Mouse (Mus musculus): ENCODE measurements around the gene Sema7a. TPM values are rescaled to one million over a fixed set of nuclear protein-coding genes. Genes with fewer than 3 reads are reported as not detected.
A peak's percentile ranks its signal among the peaks of the same experiment; 100 is the strongest.

Gene Sema7a
- polyA plus RNA-seq, 1 experiment = 1.0 TPM

DNA sequence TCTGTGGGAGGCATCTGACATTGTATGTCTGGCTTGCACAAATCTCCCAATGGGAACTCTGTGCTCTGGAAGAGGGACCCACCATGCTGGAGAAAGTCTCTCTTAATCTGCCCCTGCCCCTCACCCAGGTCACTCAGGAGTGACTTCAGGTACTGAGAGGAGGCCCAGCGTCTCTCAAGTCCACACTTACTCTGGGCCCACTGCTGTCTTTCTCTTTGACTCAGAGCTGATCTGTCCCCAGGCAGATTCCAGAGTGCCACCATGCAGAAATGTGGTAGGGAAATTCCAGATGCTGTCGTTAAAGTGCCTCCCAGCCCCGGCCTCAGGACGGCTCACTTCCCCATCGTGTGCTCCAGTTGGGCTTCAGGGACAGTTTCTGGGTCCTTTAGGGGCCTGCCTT is 34.3 kb downstream of the Sema7a start:
- H3K4me3 ChIP-seq (ENCODE audit: insufficient read depth, low read length) = no peak overlapping the region

DNA sequence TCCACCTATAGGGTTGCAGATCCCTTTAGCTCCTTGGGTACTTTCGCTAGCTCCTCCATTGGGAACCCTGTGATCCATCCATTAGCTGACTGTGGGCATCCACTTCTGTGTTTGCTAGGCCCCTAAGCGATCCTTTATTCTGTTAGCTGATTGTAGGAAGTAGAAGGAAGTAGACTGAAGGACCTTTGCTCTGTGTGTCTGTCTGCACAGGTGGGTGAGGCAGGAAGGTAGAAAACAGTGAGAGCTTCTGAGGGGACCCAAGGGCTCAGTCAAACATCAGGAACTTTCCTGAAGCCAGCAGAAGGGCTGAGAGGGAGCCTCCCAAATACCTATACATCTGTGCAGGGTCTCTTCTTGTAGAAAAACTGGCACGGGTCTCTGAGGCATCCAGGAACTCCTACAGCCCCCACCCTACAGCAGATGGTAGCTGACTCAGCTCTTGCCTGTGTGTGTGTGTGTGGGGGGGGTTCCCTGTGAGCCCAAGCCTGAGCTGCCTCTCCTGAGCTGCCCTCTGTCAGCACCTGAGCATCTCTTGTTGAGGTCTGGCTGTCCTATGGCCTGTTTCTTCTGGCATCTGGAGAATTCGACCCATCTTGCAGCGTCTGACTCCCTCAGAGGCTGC is 35.4 kb downstream of the Sema7a start:
- Histone ChIP-seq H3K4me3 (ENCODE audit: insufficient read depth, low read length) (no peak overlapping the region), H3K4me1 (ENCODE audit: control insufficient read depth, insufficient read depth, low read length) (peaks cover 5% of the 10 kb centered on the region; the same call in 1 of the 2 replicates), H3K27ac (ENCODE audit: insufficient read depth, low read depth, low read length) (no peak overlapping the region)
- TF ChIP-seq CTCF (IDR thresholded peaks at IDR 0.05; ENCODE audit: low read depth, low read length) (no peak), POLR2A (IDR thresholded peaks at IDR 0.05; ENCODE audit: borderline replicate concordance, low read depth, low read length) (no peak)

More for the DNA sequence above, 34.3 kb downstream of the Sema7a start:
- Histone ChIP-seq H3K27ac (ENCODE audit: insufficient read depth, low read depth, low read length) (no peak overlapping the region), H3K4me1 (ENCODE audit: control insufficient read depth, insufficient read depth, low read length) (peaks cover 4% of the 10 kb centered on the region; the same call in 1 of the 2 replicates)
- TF ChIP-seq CTCF (IDR thresholded peaks at IDR 0.05; ENCODE audit: low read depth, low read length) (no peak), POLR2A (IDR thresholded peaks at IDR 0.05; ENCODE audit: borderline replicate concordance, low read depth, low read length) (no peak)

DNA sequence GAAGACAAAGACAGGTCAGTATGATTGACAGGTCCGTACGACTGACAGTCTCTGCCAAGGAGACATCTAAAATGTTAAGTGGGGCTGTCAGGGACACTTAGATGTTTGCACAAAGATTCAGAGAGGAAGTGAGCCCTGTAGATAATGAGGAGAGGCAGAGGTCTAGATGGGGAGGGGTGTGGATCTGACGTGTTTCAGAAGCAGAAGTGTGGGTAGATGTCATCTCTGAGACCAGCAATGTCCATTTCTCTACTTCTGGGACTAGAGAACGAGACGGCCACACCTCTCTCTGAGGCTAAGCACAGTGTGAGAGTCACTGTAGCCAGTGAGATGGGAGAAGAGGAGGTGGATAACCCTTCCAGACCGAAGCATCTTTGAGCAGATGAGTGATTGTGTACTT is 38.1 kb downstream of the Sema7a start:
- no peak overlapping the region for H3K27ac ChIP-seq (ENCODE audit: insufficient read depth, low read depth, low read length)
- TF ChIP-seq CTCF (IDR thresholded peaks at IDR 0.05; ENCODE audit: low read depth, low read length) (no peak), POLR2A (IDR thresholded peaks at IDR 0.05; ENCODE audit: borderline replicate concordance, low read depth, low read length) (no peak)
- peaks cover 6% of the 10 kb centered on the region; the same call in 1 of the 2 replicates for H3K4me1 ChIP-seq (ENCODE audit: control insufficient read depth, insufficient read depth, low read length)
- H3K4me3 ChIP-seq (ENCODE audit: insufficient read depth, low read length) = no peak overlapping the region

DNA sequence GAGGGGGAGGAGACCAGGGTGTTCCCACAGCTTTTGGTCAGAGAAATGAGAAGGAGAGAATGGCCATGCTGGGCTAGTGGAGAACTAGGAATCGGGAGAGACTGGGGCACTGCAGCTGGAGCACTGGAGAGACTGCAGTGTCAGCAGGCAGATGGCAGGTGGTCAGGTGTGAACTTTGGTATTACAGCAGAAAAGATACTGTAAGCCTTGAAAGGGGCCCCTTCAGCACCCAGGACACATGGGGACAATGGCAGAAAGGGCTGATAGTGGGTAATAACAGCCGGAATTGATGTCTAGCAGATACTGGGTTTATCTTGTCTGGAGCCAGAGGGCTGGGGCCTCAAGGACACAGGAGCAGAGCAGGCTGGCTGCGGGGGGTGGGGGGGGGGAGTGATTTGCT is 38.9 kb downstream of the Sema7a start:
- Histone ChIP-seq H3K4me1 (ENCODE audit: control insufficient read depth, insufficient read depth, low read length) (peaks cover 5% of the 10 kb centered on the region; the same call in 1 of the 2 replicates), H3K4me3 (ENCODE audit: insufficient read depth, low read length) (no peak overlapping the region), H3K27ac (ENCODE audit: insufficient read depth, low read depth, low read length) (no peak overlapping the region)
- TF ChIP-seq CTCF (IDR thresholded peaks at IDR 0.05; ENCODE audit: low read depth, low read length) = no peak
- TF ChIP-seq POLR2A (IDR thresholded peaks at IDR 0.05; ENCODE audit: borderline replicate concordance, low read depth, low read length) = no peak

DNA sequence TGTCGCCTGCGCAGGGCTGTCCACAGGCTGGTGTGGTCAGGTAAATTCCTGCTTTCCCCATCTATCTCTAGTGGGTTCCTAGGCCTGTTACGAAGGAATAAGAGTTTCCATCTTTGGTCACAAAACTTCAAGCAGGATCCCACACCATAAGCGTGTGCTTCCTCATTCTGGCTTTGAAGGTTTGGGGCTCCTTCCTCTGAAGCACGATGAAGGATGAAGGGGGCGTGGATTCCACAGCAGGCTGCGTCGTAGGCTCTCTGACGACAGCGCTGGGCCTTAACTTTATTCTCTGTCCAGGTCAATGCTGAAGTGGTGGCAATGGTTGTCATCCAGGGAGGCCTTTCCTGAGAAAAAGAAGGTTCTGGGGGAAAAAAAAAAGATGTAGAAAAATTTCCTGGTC is 40.7 kb downstream of the Sema7a start:
- no peak overlapping the region for H3K4me3 ChIP-seq (ENCODE audit: insufficient read depth, low read length)
- H3K4me1 ChIP-seq (ENCODE audit: control insufficient read depth, insufficient read depth, low read length) = peaks cover 2% of the 10 kb centered on the region; the same call in 1 of the 2 replicates
- H3K27ac ChIP-seq (ENCODE audit: insufficient read depth, low read depth, low read length) = no peak overlapping the region
- no peak for TF ChIP-seq CTCF (IDR thresholded peaks at IDR 0.05; ENCODE audit: low read depth, low read length)
- TF ChIP-seq POLR2A (IDR thresholded peaks at IDR 0.05; ENCODE audit: borderline replicate concordance, low read depth, low read length) = no peak

DNA sequence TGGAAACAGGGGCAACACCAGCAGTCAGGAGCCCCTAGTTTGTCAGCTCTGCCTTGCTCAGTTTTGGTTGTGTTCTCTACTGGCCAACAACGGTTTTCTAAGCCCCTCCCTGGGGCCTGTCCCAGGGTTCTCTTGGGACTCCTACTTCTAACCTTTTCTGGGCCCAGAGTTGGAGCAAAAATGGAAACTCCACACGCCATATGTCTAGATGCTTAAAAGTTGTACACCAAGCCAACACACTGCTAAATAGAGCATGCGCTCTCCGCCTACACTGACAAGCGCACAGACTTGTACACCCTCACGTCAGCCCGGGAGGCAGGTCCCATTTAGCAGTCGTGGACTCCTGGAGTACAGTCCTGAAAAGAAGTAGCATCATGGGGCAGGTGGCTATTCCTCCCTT is 45.4 kb downstream of the Sema7a start:
- H3K4me3 ChIP-seq (ENCODE audit: insufficient read depth, low read length) = no peak overlapping the region

DNA sequence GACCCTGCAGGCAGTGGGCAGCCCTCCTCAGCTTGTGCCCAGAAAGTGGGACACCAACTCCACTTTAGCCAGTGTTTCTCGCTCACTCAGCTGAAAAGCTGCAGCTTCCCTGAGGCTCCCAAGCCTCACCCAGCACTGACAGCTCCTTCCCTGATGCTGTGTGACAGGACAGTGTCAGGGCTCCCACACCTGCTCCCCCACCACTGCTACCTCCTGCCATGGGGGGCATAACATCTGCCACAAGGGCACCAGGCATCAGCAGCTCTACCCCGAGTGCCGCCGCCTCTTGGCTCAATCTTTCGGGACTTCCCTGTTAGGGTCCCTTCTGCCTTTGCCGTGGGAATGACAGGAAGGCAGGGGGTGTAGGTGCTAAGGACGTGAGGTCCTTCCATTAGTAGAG is 46.4 kb downstream of the Sema7a start:
- TF ChIP-seq POLR2A (IDR thresholded peaks at IDR 0.05; ENCODE audit: borderline replicate concordance, low read depth, low read length) (no peak), CTCF (IDR thresholded peaks at IDR 0.05; ENCODE audit: low read depth, low read length) (no peak)
- no peaks in the 10 kb centered on the region for H3K4me1 ChIP-seq (ENCODE audit: control insufficient read depth, insufficient read depth, low read length)
- H3K27ac ChIP-seq (ENCODE audit: insufficient read depth, low read depth, low read length) = no peak overlapping the region
- H3K4me3 ChIP-seq (ENCODE audit: insufficient read depth, low read length) = no peak overlapping the region

More for the DNA sequence above, 45.4 kb downstream of the Sema7a start:
- H3K27ac ChIP-seq (ENCODE audit: insufficient read depth, low read depth, low read length) = no peak overlapping the region
- peaks cover 2% of the 10 kb centered on the region; the same call in 1 of the 2 replicates for H3K4me1 ChIP-seq (ENCODE audit: control insufficient read depth, insufficient read depth, low read length)
- no peak for TF ChIP-seq CTCF (IDR thresholded peaks at IDR 0.05; ENCODE audit: low read depth, low read length)
- no peak for TF ChIP-seq POLR2A (IDR thresholded peaks at IDR 0.05; ENCODE audit: borderline replicate concordance, low read depth, low read length)

DNA sequence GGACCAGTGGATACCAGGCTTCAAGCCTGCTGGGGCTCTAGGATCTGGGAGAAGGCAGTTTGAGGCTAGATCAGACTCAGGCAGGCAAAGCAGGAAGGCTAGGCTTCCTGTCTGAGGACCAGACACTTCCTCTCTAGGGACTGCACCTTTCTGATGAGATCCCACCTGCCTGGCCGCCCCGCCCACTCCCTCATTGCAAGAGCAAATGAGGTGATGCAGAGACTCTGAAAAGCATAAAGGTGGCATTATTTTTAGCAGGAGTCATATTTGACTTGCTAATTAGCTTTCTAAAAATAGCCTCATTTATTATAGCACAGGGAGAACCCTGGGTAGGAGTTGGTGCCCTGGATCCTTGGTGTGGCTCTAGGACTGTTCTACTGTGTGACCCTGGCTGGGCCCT is 48.2 kb downstream of the Sema7a start:
- H3K4me1 ChIP-seq (ENCODE audit: control insufficient read depth, insufficient read depth, low read length) = no peaks in the 10 kb centered on the region
- TF ChIP-seq POLR2A (IDR thresholded peaks at IDR 0.05; ENCODE audit: borderline replicate concordance, low read depth, low read length) (no peak), CTCF (IDR thresholded peaks at IDR 0.05; ENCODE audit: low read depth, low read length) (no peak)
- no peak overlapping the region for H3K27ac ChIP-seq (ENCODE audit: insufficient read depth, low read depth, low read length)
- H3K4me3 ChIP-seq (ENCODE audit: insufficient read depth, low read length) = no peak overlapping the region

DNA sequence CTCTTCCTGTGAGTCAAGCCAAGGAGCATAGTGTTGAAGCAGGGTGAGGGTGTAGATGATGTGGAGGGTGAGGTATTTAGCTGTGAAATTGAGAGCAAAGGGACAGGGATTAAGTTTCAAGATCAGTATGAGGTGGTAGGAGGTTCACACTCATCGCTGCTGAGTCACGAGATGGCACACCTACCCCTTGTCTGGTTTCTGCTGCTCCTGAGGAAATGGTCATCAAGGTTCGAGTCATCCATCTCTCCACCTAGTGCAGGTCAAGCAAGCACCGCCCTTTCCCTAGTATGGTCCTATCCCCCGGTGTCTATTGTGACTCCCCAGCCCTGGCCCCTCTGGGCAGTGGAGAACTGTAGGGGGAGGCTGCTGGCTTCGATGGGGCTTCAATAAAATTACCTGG is 49.4 kb downstream of the Sema7a start:
- Histone ChIP-seq H3K4me1 (ENCODE audit: control insufficient read depth, insufficient read depth, low read length) (no peaks in the 10 kb centered on the region), H3K27ac (ENCODE audit: insufficient read depth, low read depth, low read length) (no peak overlapping the region), H3K4me3 (ENCODE audit: insufficient read depth, low read length) (no peak overlapping the region)
- TF ChIP-seq CTCF (IDR thresholded peaks at IDR 0.05; ENCODE audit: low read depth, low read length) (no peak), POLR2A (IDR thresholded peaks at IDR 0.05; ENCODE audit: borderline replicate concordance, low read depth, low read length) (no peak)

DNA sequence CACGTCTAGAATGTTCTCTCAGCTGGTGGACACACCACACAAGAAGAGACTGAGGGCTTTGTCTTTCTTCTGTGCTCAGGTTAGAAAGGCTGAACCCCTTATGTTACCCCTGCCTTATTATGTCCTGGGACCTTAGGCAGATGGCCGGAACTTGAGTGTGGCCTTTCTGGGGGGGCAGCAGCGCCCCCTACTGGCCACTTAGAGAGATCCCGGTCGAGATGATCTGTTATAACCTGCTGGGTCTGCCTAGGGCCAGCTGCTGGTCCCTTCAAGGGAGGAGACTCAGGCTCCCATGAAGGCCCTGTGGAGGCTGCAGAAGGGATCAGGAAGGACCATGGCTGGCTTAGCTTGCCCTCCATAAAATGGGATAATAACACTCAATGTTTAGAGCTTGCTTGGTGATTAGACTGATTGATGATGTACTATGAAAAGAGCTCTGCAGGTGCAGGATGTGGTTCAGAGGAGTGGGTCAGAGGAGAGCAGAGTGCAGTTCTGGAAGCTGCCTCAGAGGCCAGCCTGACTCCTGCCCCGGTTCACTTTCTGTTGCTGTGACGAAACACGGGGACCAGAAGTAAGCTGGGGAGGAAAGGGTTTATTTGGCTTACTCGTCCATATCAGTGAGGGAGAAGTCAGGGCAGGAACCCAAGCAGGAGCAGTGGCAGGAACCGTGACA is 50.7 kb downstream of the Sema7a start:
- Histone ChIP-seq H3K4me1 (ENCODE audit: control insufficient read depth, insufficient read depth, low read length) (no peaks in the 10 kb centered on the region), H3K4me3 (ENCODE audit: insufficient read depth, low read length) (no peak overlapping the region)
- TF ChIP-seq POLR2A (IDR thresholded peaks at IDR 0.05; ENCODE audit: borderline replicate concordance, low read depth, low read length) = no peak
- peak; percentile 86 for TF ChIP-seq CTCF (IDR thresholded peaks at IDR 0.05; ENCODE audit: low read depth, low read length)

More for the DNA sequence above, 50.7 kb downstream of the Sema7a start:
- H3K27ac ChIP-seq (ENCODE audit: insufficient read depth, low read depth, low read length) = no peak overlapping the region

Data from bone marrow macrophage, adult 2 months (primary cell).